Mouse (Mus musculus) heart, adult 18-20 months (tissue): ENCODE data around the gene Supt4a. TPM values are rescaled to one million over a fixed set of nuclear protein-coding genes. Genes with fewer than 3 reads are reported as not detected.

Experiments
- DNase-seq, 2 experiments: peaks; one replicate each; pipeline ENCODE4 v3.0.0; 2021 to 2022; ENCODE audit warnings: mixed read lengths in 1 of 2
- total RNA-seq, 2 experiments: library from RNA; stranded (reverse); gene quantifications; 2 replicates each; pipeline ENCODE4 v1.2.3; 2021

Supt4a gene
- total RNA-seq, 2 experiments from 2014 or later = 42.8 to 46.1 TPM

- DNase-seq = no peak
Observed at GRCm38 (mm10) chr11:87725515-87725914, 11.8 kb upstream of the Supt4a start.

- no peak for DNase-seq
Observed at GRCm38 (mm10) chr11:87725964-87726562, 11.3 kb upstream of the Supt4a start.

GRCm38 (mm10) chr11:87727021-87727420, 10.3 kb upstream of the Supt4a start:
- DNase-seq = no peak

GRCm38 (mm10) chr11:87727471-87727870, 9.9 kb upstream of the Supt4a start:
- no peak for DNase-seq

- DNase-seq = no peak
Observed at GRCm38 (mm10) chr11:87728850-87729592, 8.3 kb upstream of the Supt4a start.

GRCm38 (mm10) chr11:87729593-87730185, 7.7 kb upstream of the Supt4a start:
- no peak for DNase-seq

- no peak for DNase-seq
Observed at GRCm38 (mm10) chr11:87730652-87731310, 6.6 kb upstream of the Supt4a start.

GRCm38 (mm10) chr11:87734346-87734745, 3.0 kb upstream of the Supt4a start:
- no peak for DNase-seq

- DNase-seq = no peak
Observed at GRCm38 (mm10) chr11:87735691-87736090, 1.7 kb upstream of the Supt4a start.

GRCm38 (mm10) chr11:87736647-87737134, 661 bp upstream of the Supt4a start:
- DNase-seq = peak; percentile 69 to 80

GRCm38 (mm10) chr11:87743691-87744090, 6.3 kb downstream of the Supt4a start:
- DNase-seq = no peak

- DNase-seq = peak in 1 of 2 experiments; percentile 37
Observed at GRCm38 (mm10) chr11:87744964-87745363, 7.6 kb downstream of the Supt4a start.

- no peak for DNase-seq
Observed at GRCm38 (mm10) chr11:87745632-87746555, 8.5 kb downstream of the Supt4a start.

- DNase-seq = no peak
Observed at GRCm38 (mm10) chr11:87747312-87747711, 10.0 kb downstream of the Supt4a start.

GRCm38 (mm10) chr11:87747716-87748115, 10.4 kb downstream of the Supt4a start:
- no peak for DNase-seq

GRCm38 (mm10) chr11:87748132-87749119, 11.1 kb downstream of the Supt4a start:
- peak in 1 of 2 experiments; percentile 74 for DNase-seq

- DNase-seq = peak; percentile 49 to 86
Observed at GRCm38 (mm10) chr11:87749192-87750042, 12.1 kb downstream of the Supt4a start.

GRCm38 (mm10) chr11:87750043-87750421, 12.7 kb downstream of the Supt4a start:
- no peak for DNase-seq

- DNase-seq = no peak
Observed at GRCm38 (mm10) chr11:87750521-87750920, 13.2 kb downstream of the Supt4a start.
